Mouse (Mus musculus) forebrain, embryonic 11.5 days (tissue): ENCODE data around the gene Birc6. TPM values are rescaled to one million over a fixed set of nuclear protein-coding genes. Genes with fewer than 3 reads are reported as not detected.

Source experiments
- ATAC-seq: fragments of 200-750 bp; cut with Nextera tagmentation; replicated peaks from 2 replicates; pipeline ENCODE4 v1.8.0; 2017; ENCODE audit warnings: moderate TSS enrichment; ENCODE audit not compliant: low FRiP score
- DNase-seq: peaks from one replicate; pipeline ENCODE4 v3.0.0-alpha.2; 2017; ENCODE audit warnings: low spot score
- H3K27ac ChIP-seq: fragments of 300-500 bp; sonication (generic); 2 replicates; pipeline ENCODE4 v1.5.1; 2014; ENCODE audit warnings: low read depth, low read length
- H3K27me3 ChIP-seq: fragments of 300-500 bp; sonication (generic); 2 replicates; pipeline ENCODE4 v1.6.1; 2014; ENCODE audit warnings: mild to moderate bottlenecking, low read length, mixed read lengths; ENCODE audit not compliant: control insufficient read depth, insufficient read depth
- H3K36me3 ChIP-seq: fragments of 300-500 bp; sonication (generic); 2 replicates; pipeline ENCODE4 v1.6.1; 2014; ENCODE audit warnings: mild to moderate bottlenecking, low read length, moderate library complexity, mixed read lengths; ENCODE audit not compliant: control insufficient read depth, insufficient read depth
- H3K4me1 ChIP-seq: fragments of 300-500 bp; sonication (generic); replicated peaks from 2 replicates; pipeline ENCODE4 v1.6.1; 2014; ENCODE audit warnings: low read length, mixed read lengths; ENCODE audit not compliant: control insufficient read depth, insufficient read depth
- H3K4me2 ChIP-seq: fragments of 300-500 bp; sonication (generic); 2 replicates; pipeline ENCODE4 v1.6.1; 2014; ENCODE audit warnings: low read depth, mild to moderate bottlenecking, low read length, moderate library complexity, mixed read lengths; ENCODE audit not compliant: severe bottlenecking
- H3K4me3 ChIP-seq: fragments of 300-500 bp; sonication (generic); 2 replicates; pipeline ENCODE4 v1.5.1; 2014; ENCODE audit warnings: low read depth, low read length
- H3K9ac ChIP-seq: fragments of 300-500 bp; sonication (generic); 2 replicates; pipeline ENCODE4 v1.6.1; 2014; ENCODE audit warnings: low read length
- H3K9me3 ChIP-seq: fragments of 300-500 bp; sonication (generic); 2 replicates; pipeline ENCODE4 v1.6.1; 2016; ENCODE audit warnings: low read length, mixed read lengths; ENCODE audit not compliant: control insufficient read depth
- WGBS: fragments of 180-500 bp; shearing (Covaris S2); extraction: QIAGEN DNeasy Blood & Tissue Kit; methylation state at CpG from one replicate; pipeline ENCODE4 v1.1.7; 2014; 5-methylcytosine and 5-hydroxymethylcytosine counted together
- polyA plus RNA-seq: library from polyadenylated mRNA; unstranded; fragments of >200 nt; fragmentation: Nextera tagmentation; extraction: Ambion mirVana; gene quantifications from 2 replicates; pipeline ENCODE4 v1.2.1, GENCODE M21; 2014

Gene Birc6
- polyA plus RNA-seq, 1 experiment from 2014 or later, result 94.7 TPM

DNA sequence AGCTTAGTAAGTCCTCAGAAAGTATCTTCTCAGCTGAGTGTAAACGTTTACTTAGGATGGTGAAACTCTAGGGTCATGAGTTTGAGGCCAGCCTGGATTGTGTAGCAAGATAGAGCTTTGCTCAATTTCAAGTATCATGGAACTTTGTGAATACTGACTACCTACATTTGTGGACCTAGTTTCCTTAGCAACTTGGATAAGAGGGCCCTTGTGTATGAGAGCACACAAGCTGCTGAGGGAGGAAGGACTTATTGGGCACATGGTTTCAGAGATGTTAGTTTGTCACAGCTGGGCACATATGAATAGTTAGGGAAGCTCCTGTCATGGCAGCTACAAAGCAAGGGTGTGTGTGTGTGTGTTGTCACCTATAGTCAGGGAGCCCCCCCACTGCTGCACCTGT, 52.6 kb downstream of the Birc6 start:
- 89% methylated on average over 1 of the region's 1 CpGs for WGBS
- H3K4me1 ChIP-seq, result no peaks in the 10 kb centered on the region
- no peak overlapping the region for H3K9ac ChIP-seq
- peaks cover 10% of the 10 kb centered on the region for H3K36me3 ChIP-seq
- H3K27me3 ChIP-seq, result no peaks in the 10 kb centered on the region
- H3K9me3 ChIP-seq, result no peaks in the 10 kb centered on the region
- DNase-seq, result no peak
- no peak overlapping the region for H3K4me3 ChIP-seq
- no peak overlapping the region for H3K4me2 ChIP-seq
- H3K27ac ChIP-seq, result no peak overlapping the region
- ATAC-seq, result no peak

DNA sequence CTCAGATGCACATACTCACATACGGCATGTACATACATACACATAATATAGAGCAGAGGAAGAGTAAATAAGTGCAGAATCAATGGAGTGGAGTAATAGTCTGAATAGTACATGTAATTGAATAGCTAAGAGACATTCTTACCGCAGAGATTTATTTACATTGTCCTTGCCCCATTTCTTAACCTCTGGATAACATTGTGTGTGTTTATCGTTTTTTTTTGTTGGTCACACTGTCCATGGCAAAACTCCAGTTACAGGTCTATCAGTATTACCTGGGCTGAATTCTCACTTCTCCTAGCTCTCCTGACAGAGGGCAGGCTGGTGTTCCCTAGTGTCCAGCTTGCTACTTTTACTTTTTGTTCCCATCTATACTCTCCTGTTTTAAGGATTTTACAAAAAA, 58.7 kb downstream of the Birc6 start:
- no peak overlapping the region for H3K4me2 ChIP-seq
- H3K27me3 ChIP-seq, result no peaks in the 10 kb centered on the region
- no peaks in the 10 kb centered on the region for H3K9me3 ChIP-seq
- no peak overlapping the region for H3K27ac ChIP-seq
- ATAC-seq (no peak), DNase-seq (no peak)
- H3K36me3 ChIP-seq, result no peaks in the 10 kb centered on the region
- 90% methylated on average over 3 of the region's 3 CpGs for WGBS
- H3K4me3 ChIP-seq, result no peak overlapping the region
- H3K9ac ChIP-seq, result no peak overlapping the region
- no peaks in the 10 kb centered on the region for H3K4me1 ChIP-seq

DNA sequence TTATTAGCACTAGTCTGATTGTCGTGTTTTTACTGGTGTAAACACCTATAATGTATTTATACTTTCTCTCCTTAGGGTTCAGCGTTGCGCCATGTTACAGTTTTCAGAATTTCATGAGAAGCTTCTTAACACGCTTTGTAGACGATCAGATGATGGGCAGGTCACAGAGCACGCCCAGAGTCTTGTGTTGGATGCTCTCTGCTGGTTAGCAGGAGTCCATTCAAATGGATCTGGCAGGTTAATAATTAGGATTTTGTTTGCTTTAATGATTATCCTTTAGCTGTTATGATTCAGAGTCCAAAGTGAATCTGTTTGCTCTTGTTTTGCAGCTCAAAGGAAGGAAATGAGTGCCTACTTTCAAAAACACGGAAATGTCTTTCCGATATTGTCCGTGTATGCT, 70.8 kb downstream of the Birc6 start:
- H3K4me3 ChIP-seq, result no peak overlapping the region
- no peak overlapping the region for H3K27ac ChIP-seq
- 94% methylated on average over 9 of the region's 9 CpGs for WGBS
- ATAC-seq (no peak), DNase-seq (no peak)
- H3K4me2 ChIP-seq, result no peak overlapping the region
- H3K9me3 ChIP-seq, result no peaks in the 10 kb centered on the region
- no peaks in the 10 kb centered on the region for H3K4me1 ChIP-seq
- no peak overlapping the region for H3K9ac ChIP-seq
- H3K36me3 ChIP-seq, result peaks cover 3% of the 10 kb centered on the region; the same call in 1 of the 2 replicates
- no peaks in the 10 kb centered on the region for H3K27me3 ChIP-seq

DNA sequence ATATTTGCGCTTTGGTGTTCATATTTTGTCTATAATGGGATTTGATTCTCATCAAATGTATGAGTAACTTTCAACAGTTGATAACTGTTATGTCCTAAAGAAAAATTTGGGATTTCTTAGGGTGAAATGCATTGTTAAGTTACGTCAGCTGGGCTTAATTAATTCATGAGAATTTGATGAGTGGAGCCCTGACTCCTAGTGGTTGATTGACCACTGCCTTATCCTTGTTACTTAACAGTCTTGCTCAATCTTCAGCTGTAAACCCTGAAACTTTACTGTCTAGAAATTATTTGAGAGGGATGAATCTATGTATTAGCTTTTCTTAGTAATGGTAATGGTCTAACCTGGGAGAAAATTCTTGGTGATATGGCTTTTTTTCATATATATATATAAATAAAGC, 71.3 kb downstream of the Birc6 start:
- H3K4me1 ChIP-seq, result no peaks in the 10 kb centered on the region
- no peak overlapping the region for H3K27ac ChIP-seq
- no peak for DNase-seq
- H3K4me2 ChIP-seq, result no peak overlapping the region
- ATAC-seq, result no peak
- H3K4me3 ChIP-seq, result no peak overlapping the region
- H3K36me3 ChIP-seq, result peaks cover 3% of the 10 kb centered on the region; the same call in 1 of the 2 replicates
- no peaks in the 10 kb centered on the region for H3K9me3 ChIP-seq
- no peaks in the 10 kb centered on the region for H3K27me3 ChIP-seq
- no peak overlapping the region for H3K9ac ChIP-seq
- WGBS, result 94% methylated on average over 2 of the region's 2 CpGs

DNA sequence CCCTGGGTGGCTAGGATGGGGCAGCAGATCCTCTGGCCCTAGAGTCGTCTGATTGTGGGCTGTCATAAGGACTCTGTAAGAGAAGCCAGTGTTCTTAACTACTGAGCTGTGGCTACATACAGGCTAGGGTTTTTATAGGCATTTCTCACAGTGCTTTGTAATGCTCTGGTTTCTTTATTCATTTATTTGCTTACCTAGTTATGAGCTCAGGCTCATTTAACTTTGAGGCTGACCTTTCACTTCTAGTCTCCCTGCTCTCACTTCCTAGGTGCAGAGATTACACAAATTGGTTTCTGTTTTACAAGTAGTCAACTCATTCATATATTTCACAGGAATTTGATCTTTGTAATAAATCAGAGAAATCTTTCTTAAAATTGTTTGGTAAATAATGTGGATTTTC, 73.1 kb downstream of the Birc6 start:
- peaks cover 5% of the 10 kb centered on the region for H3K36me3 ChIP-seq
- no peaks in the 10 kb centered on the region for H3K27me3 ChIP-seq
- no peak overlapping the region for H3K27ac ChIP-seq
- 85% methylated on average over 1 of the region's 1 CpGs for WGBS
- H3K4me2 ChIP-seq, result no peak overlapping the region
- no peak for DNase-seq
- H3K9ac ChIP-seq, result no peak overlapping the region
- ATAC-seq, result no peak
- H3K9me3 ChIP-seq, result no peaks in the 10 kb centered on the region
- no peaks in the 10 kb centered on the region for H3K4me1 ChIP-seq
- H3K4me3 ChIP-seq, result no peak overlapping the region

DNA sequence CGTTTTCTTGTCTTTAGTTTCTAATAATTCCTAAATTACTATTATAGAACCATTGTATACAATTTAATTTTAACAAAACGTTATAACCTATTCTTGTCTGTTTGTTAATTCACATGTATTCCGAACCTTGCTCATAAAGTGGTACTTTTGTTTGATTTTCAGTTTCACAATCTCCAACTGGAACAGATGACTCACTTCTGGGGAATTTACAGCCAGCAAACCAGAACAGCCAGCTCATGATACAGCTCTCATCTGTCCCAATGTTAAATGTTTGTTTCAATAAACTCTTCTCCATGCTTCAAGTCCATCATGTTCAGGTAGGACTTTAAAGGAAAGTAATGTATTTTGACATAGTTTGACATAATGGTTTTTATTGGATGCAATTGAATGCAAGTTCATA, 102.7 kb downstream of the Birc6 start:
- 91% methylated on average over 3 of the region's 3 CpGs for WGBS
- H3K9ac ChIP-seq, result no peak overlapping the region
- no peak for ATAC-seq
- H3K27ac ChIP-seq, result no peak overlapping the region
- no peaks in the 10 kb centered on the region; the same call in 1 of the 2 replicates for H3K36me3 ChIP-seq
- DNase-seq, result no peak
- H3K4me3 ChIP-seq, result no peak overlapping the region
- no peak overlapping the region for H3K4me2 ChIP-seq
- H3K4me1 ChIP-seq, result no peaks in the 10 kb centered on the region
- H3K27me3 ChIP-seq, result no peaks in the 10 kb centered on the region
- no peaks in the 10 kb centered on the region for H3K9me3 ChIP-seq

DNA sequence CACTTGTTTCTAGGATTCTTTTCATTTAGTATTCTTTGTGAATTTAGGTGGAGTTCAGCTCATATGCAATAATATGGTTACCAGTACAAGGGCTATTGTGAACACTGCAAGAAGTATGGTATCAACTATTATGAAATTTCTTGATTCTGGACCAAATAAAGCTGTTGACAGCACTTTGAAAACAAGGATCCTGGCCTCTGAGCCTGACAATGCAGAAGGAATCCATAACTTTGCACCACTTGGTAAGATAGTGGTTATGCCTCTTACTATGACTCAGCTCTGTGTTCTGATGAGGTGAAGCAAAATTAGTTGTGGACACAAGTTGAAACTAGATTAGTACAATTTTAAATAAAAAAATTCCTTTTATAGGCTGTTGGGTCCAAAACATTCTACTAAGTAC, 114.3 kb downstream of the Birc6 start:
- Histone ChIP-seq H3K27me3 (no peaks in the 10 kb centered on the region), H3K4me1 (no peaks in the 10 kb centered on the region), H3K4me3 (no peak overlapping the region), H3K27ac (no peak overlapping the region), H3K9ac (no peak overlapping the region), H3K36me3 (peaks cover 4% of the 10 kb centered on the region; the same call in 1 of the 2 replicates), H3K9me3 (no peaks in the 10 kb centered on the region), H3K4me2 (no peak overlapping the region)
- no peak for ATAC-seq
- DNase-seq, result no peak

DNA sequence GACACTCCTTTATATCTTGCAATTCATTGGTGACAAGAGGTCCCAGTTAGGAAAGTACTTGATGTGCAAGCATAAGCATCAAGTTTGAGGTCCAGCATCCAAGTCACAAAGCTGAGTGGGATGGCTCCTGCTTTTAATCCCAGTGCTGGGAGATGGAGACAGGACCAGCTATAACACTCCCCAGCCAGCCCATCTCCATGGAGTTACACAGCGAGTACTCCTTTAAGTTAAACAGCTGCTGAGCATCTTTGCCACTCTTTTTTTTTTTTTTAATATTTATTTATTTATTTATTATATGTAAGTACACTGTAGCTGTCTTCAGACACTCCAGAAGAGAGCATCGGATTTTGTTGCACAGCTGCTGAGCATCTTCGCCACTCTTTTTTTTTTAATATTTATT, 130.3 kb downstream of the Birc6 start:
- Histone ChIP-seq H3K4me3 (no peak overlapping the region), H3K27ac (no peak overlapping the region), H3K9me3 (no peaks in the 10 kb centered on the region), H3K27me3 (no peaks in the 10 kb centered on the region), H3K9ac (no peak overlapping the region), H3K4me1 (no peaks in the 10 kb centered on the region), H3K4me2 (no peak overlapping the region), H3K36me3 (peaks cover 6% of the 10 kb centered on the region; the same call in 1 of the 2 replicates)
- DNase-seq, result no peak
- no peak for ATAC-seq
- WGBS, result 96% methylated on average over 3 of the region's 3 CpGs

DNA sequence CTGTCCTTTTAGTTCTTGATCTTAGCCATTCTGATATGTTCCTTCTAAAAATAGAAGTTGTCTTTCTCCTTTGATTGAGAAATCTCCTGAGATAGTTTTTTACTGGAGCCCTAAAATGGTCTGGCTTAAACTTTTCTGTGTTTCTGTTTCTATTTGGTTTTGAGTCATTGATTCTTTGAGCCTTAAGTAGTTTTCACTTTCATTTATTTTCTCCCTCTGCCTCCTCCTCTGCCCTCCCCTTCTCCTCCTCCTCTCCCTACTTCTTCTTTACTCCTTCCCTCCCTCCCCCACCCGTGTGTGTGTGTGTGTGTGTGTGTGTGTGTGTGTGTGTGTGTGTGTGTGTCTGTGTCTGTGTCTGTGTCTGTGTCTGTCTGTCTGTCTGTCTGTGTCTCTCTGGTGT, 139.9 kb downstream of the Birc6 start:
- Histone ChIP-seq H3K27me3 (no peaks in the 10 kb centered on the region), H3K27ac (no peak overlapping the region), H3K4me1 (no peaks in the 10 kb centered on the region), H3K36me3 (peaks cover 2% of the 10 kb centered on the region; the same call in 1 of the 2 replicates), H3K4me2 (no peak overlapping the region), H3K9me3 (no peaks in the 10 kb centered on the region), H3K9ac (no peak overlapping the region), H3K4me3 (no peak overlapping the region)
- DNase-seq, result no peak
- no CpG with 5 or more reads among the region's 1 CpGs for WGBS
- ATAC-seq, result no peak
